Mouse (Mus musculus) neutrophil, adult 5-6 weeks (primary cell): ENCODE data around the gene Fbn1. TPM values are rescaled to one million over a fixed set of nuclear protein-coding genes. Genes with fewer than 3 reads are reported as not detected.

Experiments
- ATAC-seq: fragments of 151-379, 151-347 bp; 2 replicates; pipeline ENCODE4 v1.8.0; 2017; ENCODE audit warnings: mild to moderate bottlenecking, moderate TSS enrichment; ENCODE audit not compliant: insufficient number of reproducible peaks, poor library complexity, low FRiP score, severe bottlenecking; ENCODE audit errors: extremely low read depth
- total RNA-seq: library from RNA; stranded (forward); fragments of 200-1000 nt; gene quantifications from 2 replicates; pipeline ENCODE4 v1.2.3, GENCODE M21; 2017

The Fbn1 gene
- 0.12 TPM in 2 replicates for total RNA-seq

DNA sequence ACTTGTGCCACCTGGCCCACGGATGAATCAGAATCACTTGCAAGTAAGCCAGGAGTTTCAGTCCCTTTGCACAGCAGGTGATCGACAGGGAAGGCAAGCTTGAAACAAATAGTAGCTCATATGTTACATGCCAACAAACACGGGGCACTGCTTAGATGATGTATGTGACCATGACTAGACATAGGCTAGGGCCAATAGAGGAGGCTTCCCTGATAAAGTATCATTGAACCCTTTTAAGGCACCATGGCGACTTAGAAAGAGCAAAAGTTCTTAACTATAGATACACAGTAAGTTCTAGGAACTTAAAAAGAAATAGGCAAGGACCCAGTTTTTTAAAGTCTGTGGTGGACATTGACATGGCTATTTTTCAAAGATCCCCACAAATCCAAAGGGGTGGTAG is at the start of gene Fbn1:
Fbn1 (minus strand) TSS at position 101 of the 400 bp plus-strand sequence.
- ATAC-seq: no peak

DNA sequence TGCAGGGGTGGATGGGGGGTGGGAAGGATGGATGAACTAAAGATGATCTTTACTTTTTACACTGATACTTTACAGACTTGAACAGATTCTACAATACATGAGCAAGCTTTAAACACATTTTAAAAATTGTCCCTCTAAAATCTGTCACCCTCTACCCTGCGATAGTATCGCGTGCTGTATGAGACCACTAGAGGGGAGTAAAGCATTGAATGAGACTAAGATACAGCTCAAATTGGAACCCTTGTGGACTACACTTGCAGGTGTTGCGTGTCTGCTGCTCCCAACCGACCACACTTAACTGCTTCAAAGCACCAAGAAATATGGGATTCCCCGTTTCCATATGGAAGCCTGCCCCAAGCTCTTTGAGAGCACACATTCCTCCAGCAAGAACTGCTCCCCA is 48.0 kb upstream of the Fbn1 start:
- no peak for ATAC-seq

DNA sequence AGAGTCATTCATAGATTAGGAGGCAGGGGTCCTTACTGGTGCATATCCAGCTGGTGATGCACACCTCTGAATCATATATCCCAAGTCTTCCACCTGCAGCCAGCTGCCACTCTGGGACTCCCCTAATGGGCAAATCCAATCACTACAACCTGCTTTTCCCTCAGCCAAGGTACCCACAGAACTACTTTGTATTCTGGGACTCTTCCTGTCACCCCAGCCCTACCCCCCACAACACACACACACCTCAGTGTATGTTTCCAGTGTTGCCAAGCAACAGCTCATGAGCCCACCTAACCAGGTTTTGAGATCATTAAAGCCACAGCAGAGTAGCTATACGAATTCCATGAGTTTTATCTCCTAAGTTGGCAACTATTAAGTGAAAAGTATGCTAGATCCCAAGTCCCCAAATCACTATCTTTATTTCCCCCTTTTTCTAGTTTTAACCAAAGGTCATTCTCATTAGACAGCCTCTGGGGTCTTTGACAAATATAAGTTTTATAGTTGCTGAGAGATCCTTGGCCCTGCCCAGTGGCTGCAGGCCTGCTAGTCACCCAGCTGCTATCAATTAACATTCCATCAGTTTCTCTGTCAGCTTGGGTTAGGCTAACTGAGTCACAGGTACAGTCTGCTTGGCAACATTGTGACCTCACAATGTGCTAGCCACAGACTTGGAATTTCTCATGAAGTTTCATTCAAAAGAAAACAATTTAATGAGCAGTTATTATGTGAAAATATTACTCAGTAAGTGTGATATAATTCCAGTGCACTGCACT is 41.2 kb upstream of the Fbn1 start:
- no peak for ATAC-seq

DNA sequence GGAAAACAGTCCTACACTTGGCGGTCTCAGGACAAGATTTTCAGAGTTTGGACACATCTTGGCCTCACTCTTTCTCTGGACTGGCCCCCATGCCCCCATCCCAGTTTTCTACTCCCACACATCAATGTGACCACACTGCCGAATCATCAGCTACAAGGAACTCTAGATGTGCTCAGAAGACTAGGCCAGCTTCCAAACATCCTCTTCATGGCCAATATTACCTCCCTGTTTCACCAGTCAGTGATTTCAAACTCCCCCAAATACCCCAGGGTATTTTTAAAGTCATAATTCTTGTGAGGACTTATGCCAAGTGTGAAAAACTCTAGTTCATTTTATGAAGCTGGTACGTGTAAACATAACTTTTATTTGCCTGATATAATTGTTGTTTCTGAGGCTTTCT is 37.2 kb upstream of the Fbn1 start:
- no peak for ATAC-seq

DNA sequence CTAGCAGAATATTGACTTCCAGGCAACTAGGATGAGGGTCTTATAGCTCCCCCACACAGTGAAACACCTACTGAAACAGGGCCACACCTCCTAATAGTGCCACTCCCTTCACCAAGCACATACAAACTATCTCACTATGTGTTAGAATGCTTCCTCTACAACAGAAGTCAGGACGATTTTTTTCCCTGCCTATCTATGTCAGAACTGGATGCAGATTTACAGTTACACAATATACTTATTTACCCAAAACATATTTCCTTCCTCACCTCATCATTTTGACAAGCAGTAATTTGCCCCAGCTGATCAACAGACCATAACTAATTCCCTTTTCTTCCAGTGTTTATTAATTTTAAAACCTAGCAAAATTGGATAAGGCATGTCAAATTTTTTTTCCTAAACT is 35.9 kb upstream of the Fbn1 start:
- ATAC-seq: no peak

DNA sequence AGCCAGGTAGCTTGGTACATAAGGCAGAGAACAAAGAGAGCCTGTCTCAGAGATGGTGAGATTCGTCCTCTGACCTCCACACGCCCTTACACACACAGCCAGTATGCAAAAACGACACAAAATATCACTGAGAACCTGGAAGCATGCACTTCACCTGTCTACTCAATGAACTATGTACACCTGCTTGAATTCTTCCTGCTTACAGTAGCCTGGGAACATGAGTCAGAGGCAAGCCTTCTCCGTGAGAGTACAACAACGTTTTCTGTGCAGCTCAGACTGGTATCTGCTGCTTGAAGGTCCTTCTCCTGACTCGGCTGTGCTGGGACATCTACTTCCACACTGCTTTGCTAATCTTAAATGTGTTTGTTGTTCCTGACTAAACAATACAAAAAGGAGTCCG is 33.7 kb upstream of the Fbn1 start:
- no peak for ATAC-seq

DNA sequence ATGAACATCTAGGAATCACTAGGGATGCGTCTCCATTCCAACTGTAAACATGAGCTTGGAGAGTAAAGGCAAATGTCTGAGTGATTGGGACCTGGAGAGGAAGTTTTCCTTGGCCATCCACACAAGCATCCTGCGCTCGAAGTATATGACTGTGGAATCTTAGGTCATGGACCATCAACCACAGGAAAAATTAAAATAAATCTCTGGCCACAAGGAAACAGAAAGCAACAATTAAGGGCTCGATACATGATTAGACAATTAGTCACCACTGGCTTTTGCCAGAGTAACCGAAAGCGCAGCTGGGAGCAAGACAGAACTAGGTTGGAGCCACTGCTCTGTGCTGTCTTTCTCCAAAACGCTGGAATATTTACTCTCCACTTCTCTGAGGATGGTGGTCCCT is 32.8 kb upstream of the Fbn1 start:
- ATAC-seq: no peak

DNA sequence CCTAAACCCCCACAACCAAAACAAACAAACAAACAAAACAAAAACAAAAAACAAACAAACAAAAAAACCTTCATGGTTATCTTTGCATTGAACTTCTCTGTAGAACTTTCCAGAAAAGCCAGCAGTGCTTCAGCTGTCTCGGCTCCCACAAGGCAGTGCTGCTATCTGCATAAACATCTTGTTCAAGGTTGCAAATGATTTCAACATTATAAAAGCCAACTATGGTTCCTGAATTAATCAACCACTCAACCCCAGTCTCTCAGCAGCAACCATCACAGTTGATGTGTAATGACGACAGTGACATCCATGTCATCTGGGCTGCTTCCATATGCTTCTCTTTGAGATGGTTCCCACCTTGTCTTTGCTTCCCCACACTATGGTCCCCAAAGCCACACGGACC is 31.8 kb upstream of the Fbn1 start:
- ATAC-seq: no peak

DNA sequence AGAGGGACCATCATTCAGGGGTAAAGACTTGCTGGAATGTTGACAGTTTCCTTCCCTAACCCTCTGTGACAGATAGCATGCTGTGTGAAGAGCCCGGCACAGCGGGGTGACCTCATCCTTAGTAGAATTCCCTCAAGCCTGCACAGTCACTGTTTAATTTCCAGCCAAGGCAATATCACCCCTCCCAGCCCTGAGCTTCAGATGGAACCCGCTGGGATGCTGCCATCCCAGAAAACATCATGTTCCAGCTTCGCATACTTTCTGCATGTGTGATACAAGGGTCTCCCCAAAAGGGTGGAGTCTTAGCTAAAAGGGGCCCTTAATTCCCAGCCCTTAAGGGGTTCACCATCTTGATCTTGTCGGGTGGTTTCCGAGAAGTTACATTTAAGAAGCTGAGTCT is 22.9 kb upstream of the Fbn1 start:
- no peak for ATAC-seq

DNA sequence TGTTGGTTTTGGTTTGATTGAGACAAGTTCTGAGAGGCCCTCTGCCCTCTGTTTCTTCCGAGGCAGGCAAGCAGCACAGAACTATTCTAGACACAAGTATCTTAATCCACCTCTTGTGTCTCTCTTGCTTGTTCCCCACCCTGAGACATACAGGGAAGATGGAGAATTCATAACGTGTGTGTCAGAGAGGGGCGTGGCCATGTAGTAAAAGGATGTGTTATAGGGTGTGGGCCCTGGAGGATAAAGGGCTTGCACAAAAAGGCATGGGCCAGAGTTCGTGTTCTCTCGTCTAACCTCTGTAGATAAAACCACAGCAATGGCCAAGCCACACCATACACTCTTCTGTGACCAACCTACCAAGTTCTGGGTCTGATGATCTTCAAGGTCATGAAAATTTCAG is 18.8 kb upstream of the Fbn1 start:
- ATAC-seq: no peak

DNA sequence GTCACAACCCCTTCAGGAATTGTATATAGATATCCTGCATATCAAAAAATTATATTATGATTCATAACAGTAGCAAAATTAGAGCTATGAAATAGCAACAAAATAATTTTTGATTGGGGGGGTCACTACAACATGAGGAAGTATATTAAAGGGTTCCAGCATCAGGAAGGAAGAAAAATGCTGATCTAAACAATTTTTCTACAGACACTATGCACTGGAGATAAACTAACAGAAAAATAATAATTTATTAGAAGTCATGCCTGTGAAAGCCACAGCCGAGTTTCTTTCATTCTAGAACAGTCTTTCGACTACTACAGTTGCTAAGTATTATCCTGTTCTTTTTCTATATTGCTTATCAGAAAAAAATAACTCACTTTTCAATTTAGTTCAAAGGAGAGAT is 17.7 kb upstream of the Fbn1 start:
- no peak for ATAC-seq

DNA sequence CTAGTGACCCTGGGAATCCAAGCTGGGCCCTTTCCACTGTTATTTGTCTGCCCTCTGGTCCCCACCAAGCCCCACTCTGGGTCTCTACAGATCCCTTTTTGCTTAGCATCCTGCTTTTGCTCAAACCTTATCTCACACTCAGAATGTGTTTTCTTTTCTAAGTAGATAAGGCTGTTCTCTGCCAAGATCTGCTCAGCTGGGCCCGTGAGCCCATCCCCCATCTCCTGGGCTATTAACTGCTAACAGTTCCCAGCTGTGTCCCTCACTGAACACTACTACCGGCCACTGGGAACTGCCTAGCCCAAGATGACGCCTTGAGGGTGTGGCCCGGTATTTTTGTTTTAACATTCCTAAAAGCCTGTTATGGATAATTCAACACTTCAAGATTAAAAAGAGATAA is 8.8 kb upstream of the Fbn1 start:
- no peak for ATAC-seq

DNA sequence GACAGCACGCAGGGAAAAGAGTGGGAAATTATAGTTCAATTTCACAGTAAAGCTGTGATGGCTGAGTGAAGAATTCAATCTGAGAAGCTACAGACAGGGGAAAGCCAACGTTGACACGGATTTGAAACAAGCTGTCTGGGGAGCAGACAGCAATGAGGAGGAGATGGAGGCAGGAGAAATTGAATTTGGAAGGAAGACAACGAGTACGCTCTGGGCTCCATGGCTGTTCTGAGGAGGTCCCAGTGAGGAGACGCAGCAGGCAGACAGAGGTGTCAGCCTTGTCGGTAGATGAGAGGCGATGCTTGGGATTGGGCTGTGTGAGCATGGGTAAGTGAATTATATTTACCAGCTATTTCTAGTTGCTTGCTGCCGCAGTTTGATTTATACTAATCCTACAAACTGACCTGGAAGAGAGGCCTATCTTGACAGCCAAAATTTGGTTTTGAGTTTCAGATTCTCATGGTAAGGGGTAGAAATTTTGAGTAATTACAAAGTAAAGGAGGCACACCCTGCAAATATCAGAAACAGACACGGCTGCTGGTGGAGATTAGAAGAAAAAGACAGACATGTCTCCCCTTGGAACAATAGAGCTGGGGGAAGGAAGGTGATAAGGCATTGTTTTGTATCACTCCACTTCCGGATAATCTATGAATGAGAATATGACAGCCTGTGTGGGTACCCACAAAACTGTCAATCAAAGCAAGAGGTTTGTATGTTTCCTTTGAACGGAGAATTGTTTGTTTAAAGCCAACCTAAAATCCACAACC is 7.7 kb upstream of the Fbn1 start:
- no peak for ATAC-seq

DNA sequence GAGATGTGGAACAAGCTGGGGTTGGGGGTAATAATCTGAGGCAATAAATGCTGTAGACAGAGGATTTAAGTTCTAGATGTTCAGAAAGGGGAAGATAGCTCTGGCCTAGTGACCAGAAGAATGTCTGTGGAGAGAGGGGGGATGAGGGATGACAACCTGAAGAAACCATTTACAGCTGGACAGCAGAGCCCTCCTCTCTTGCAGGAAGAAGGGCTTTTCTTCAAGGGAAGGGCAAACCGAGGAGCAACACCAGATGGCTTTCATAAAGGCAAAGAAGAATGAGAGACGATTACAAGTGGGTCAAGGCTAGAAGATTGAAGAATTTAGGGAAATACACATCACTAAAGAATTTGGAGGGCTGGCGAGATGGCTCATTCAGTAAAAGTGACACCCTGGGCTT is 6.6 kb upstream of the Fbn1 start:
- ATAC-seq: no peak

DNA sequence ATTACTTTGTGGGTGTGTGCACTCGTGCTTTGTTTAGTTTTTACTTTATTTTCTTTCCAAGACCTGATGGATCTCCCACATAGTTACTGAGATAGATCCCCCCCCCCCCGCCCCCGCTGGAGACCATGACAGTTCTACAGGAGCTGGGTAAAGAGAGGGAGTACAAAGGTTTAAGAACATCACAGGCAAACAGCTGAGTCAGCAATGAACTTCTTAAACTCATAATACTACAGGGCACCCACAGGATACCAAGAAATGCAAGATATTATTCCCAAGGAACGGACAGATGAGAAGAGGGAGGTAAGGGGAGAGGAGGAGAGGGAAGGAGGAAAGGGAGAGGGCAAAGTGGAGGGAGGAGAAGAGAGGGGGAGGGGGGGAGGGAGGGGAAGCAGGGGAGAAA is 4.8 kb upstream of the Fbn1 start:
- no peak for ATAC-seq

DNA sequence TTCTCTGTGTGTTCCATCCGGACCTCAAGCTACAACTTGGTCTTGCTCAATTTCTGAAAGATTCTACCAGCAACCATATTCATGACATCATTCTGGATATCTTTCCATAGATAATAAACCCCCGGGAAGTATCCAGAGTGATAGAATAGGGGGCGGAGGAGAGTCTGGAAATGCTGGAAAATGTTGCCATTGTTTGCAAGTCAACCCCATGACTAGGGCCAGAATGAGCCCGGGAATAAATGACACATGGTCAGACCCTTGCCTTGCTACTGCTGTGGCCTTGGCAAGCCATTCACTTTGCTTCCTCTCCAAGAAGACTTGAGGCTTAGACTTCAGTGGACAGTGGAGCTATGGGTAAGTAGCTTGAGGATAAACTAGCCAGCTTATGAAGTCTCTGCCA is 4.1 kb upstream of the Fbn1 start:
- ATAC-seq: no peak

DNA sequence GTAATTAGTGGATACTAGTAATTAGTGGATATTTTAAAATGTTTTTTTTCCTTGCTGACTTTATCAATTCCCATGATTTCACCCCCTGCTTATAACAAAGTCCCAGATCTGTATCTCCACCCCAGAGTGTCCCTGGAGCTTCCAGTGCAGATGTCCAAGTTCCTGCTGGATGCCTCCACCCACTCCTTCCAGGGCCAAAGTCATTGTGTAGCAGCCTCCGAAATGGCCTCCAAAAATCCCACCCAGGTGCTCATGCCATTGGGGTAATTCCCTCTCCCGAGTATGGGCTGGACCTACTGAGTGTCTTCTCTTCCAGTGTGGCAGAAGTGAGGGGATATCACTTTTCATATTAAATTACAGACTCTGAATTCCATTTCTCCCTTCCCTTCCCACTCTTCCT is 3.0 kb upstream of the Fbn1 start:
- ATAC-seq: no peak

DNA sequence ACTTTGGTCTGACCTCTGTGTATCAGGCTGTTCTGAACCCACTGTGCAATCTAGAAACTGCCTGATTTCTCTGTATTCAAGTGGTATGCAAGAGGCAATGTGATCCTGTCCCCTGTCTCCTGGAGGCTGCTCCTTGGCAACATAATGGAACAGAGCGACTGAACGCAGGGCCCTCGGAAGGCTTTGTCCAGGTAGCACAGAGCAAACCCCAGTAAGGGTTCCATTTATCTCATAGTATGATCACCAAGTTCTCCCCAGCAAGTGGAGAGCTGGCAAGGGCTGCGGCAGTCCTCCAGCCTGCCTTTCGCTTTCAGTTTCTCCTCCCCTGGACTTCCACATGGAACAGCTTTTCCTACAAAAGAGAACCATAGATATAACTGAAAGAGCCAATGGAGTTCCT is 588 bp upstream of the Fbn1 start:
- ATAC-seq: no peak

DNA sequence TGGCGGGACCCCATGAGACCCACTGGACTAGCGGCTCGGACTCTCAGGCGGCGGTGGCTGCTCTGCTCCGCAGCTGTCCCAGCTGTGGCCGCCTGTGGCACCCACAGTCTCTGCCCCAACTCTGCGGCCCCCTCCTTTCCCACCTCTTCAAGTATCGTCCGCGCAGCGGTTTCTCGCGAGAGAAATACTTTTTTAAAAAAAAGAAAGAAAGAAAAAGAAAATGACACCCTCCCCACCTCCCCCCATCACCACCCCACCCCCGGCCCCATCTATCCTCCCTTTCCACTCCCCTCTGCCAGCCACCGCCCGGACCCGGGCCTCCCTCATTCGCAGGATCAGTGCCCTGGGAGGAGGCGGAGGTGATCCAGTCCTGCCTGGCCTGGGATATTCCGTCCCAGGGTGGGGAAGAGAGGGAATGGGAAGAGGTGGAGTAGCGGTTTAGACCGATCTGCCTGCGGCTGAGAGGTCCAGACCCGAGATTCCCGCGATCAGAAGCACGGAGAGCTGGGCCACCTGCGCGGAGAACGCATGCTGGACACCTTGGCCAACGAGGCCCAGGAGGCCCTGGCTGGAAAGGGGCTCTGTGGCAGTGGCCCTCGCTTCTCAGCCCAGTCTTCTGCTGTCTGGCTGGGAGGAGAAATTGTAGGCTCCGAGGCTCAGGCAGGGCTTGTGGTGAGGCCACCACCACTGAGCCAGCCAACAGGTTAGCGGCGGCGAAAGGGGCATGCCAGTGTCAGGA is 1.3 kb downstream of the Fbn1 start:
- ATAC-seq: no peak

DNA sequence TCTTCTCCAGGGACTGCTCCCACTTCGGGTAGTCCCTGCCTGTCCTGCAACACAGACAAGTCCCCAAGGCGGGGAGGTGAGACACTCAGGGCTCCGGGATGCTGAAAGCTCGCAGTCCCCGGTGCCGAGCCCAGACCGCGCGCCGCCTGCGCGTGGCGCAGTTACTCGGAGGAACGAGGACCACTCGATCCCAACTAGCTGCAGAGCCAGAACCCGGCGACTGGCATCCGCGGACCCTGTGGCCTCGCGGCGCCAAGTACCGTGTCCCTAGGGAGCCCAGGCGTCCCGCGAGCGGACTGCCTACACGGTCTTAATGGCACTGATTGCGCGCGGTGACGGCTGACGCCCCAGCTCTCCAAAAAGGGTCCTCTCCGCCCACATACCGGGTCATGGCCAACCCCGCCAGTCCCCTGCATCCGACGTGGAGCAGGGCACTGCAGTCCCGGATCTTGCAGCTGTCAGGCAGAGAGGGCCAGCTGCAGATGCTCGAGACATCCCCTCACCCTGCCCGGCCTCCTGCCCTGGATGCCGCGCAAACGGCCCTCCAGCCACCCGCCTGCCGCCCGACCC is 2.0 kb downstream of the Fbn1 start:
- ATAC-seq: no peak
